Mouse (Mus musculus) stomach, embryonic 15.5 days (tissue): ENCODE results near the gene Uxs1. TPM values are rescaled to one million over a fixed set of nuclear protein-coding genes. Genes with fewer than 3 reads are reported as not detected.
A peak's percentile ranks its signal among the peaks of the same experiment; 100 is the strongest.

Experiments used
- ATAC-seq: fragments of 200-750 bp; cut with Nextera tagmentation; 2 replicates; pipeline ENCODE4 v1.8.0; 2017; ENCODE audit warnings: low read depth, moderate number of reproducible peaks, moderate TSS enrichment; ENCODE audit not compliant: insufficient read depth, low FRiP score
- H3K27ac ChIP-seq: fragments of 300-500 bp; sonication (generic); 2 replicates; pipeline ENCODE4 v1.5.1; 2015; ENCODE audit warnings: mild to moderate bottlenecking, inconsistent platforms
- H3K27me3 ChIP-seq: fragments of 300-500 bp; sonication (generic); replicated peaks from 2 replicates; pipeline ENCODE4 v1.6.1; 2015; ENCODE audit warnings: inconsistent platforms
- H3K36me3 ChIP-seq: fragments of 300-500 bp; sonication (generic); 2 replicates; pipeline ENCODE4 v1.6.1; 2015; ENCODE audit warnings: inconsistent platforms
- H3K4me1 ChIP-seq: fragments of 300-500 bp; sonication (generic); 2 replicates; pipeline ENCODE4 v1.6.1; 2015; ENCODE audit warnings: inconsistent platforms
- H3K4me2 ChIP-seq: fragments of 300-500 bp; sonication (generic); 2 replicates; pipeline ENCODE4 v1.6.1; 2015; ENCODE audit warnings: mild to moderate bottlenecking, inconsistent platforms
- H3K4me3 ChIP-seq: fragments of 300-500 bp; sonication (generic); replicated peaks from 2 replicates; pipeline ENCODE4 v1.5.1; 2015; ENCODE audit warnings: inconsistent platforms
- H3K9ac ChIP-seq: fragments of 300-500 bp; sonication (generic); 2 replicates; pipeline ENCODE4 v1.6.1; 2015; ENCODE audit warnings: inconsistent platforms
- H3K9me3 ChIP-seq: fragments of 300-500 bp; sonication (generic); 2 replicates; pipeline ENCODE4 v1.6.1; 2016; ENCODE audit warnings: inconsistent platforms
- WGBS: fragments of 180-500 bp; shearing (Covaris S2); methylation state at CpG from one replicate; pipeline ENCODE4 v1.1.7; 2015; 5-methylcytosine and 5-hydroxymethylcytosine counted together
- polyA plus RNA-seq: library from polyadenylated mRNA; unstranded; fragments of >200 nt; fragmentation: Nextera tagmentation; extraction: Ambion mirVana; gene quantifications from 2 replicates; pipeline ENCODE4 v1.2.1, GENCODE M21; 2015

The Uxs1 gene
- polyA plus RNA-seq, 1 experiment from 2014 or later = 22.3 TPM

GRCm38 (mm10) chr1:43827002-43827762, 418 bp downstream of the Uxs1 start:
- Histone ChIP-seq H3K36me3 (no peaks in the 10 kb centered on the region), H3K9ac (peak overlapping the region; percentile 81), H3K27ac (peak overlapping the region; percentile 92), H3K27me3 (no peaks in the 10 kb centered on the region), H3K4me3 (peak overlapping the region; percentile 90), H3K4me2 (peak overlapping the region; percentile 92), H3K9me3 (no peaks in the 10 kb centered on the region), H3K4me1 (0 out of 2 replicates have a peak, but pooled peaks cover 7% of the 10 kb centered on the region)
- peak; percentile 61 for ATAC-seq
- WGBS = under 1% methylated on average over 68 of the region's 68 CpGs

DNA sequence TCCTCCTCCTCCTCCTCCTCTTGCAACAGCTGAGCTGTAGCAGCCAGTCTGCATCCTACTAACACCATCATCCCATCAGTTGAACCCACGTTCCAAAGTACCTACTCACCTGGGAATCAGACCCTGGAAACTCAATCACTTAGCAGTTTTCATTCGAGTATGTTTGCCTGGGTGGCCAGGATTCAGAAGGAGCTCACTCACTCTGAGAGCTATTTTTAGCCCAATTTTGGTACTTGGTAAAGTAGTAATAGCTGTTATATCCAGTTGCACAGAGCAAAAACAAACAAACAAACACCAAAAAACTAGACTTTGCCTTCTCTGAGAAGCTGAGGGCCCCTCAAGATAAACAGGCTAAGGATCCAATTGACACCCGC, 985 bp downstream of the Uxs1 start:
- peak overlapping the region; percentile 92; the same call in 1 of the 2 replicates for H3K27ac ChIP-seq
- H3K9me3 ChIP-seq = no peaks in the 10 kb centered on the region
- H3K4me1 ChIP-seq = 0 out of 2 replicates have a peak, but pooled peaks cover 7% of the 10 kb centered on the region
- no peak for ATAC-seq
- H3K36me3 ChIP-seq = no peaks in the 10 kb centered on the region
- H3K9ac ChIP-seq = peak overlapping the region; percentile 81
- no peaks in the 10 kb centered on the region for H3K27me3 ChIP-seq
- 2% methylated on average over 3 of the region's 3 CpGs for WGBS
- peak overlapping the region; percentile 90 for H3K4me3 ChIP-seq
- peak overlapping the region; percentile 92 for H3K4me2 ChIP-seq

- Histone ChIP-seq H3K4me3 (no peak overlapping the region), H3K27me3 (no peaks in the 10 kb centered on the region), H3K9ac (no peak overlapping the region), H3K36me3 (no peaks in the 10 kb centered on the region), H3K27ac (no peak overlapping the region), H3K4me1 (0 out of 2 replicates have a peak, but pooled peaks cover 10% of the 10 kb centered on the region), H3K9me3 (no peaks in the 10 kb centered on the region), H3K4me2 (no peak overlapping the region)
- ATAC-seq = no peak
- whole genome bisulfite sequencing = 94% methylated on average over 1 of the region's 1 CpGs
Measured at GRCm38 (mm10) chr1:43823406-43823805, 4.2 kb downstream of the Uxs1 start.

DNA sequence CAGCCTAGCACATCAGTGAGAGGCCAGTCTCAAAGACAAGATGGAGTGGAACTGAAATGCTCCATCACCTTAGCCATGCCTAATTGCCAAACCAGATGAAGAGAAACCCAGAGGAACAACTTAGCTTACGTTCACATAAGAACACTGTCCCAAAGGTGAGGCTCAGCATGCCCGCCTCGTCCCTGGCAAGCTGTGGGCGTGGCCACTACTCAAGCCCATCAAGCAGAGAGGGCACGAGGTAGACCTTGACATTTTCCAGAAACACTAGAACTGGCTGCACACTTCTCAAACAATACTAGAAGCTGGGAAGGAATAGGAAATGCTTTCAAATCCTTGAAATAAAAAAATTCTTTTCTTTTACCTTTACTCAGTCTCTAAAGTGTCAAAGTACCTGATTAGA, 5.0 kb downstream of the Uxs1 start:
- no peak for ATAC-seq
- Histone ChIP-seq H3K9me3 (no peaks in the 10 kb centered on the region), H3K27me3 (no peaks in the 10 kb centered on the region), H3K27ac (no peak overlapping the region), H3K36me3 (no peaks in the 10 kb centered on the region), H3K4me2 (no peak overlapping the region), H3K4me3 (no peak overlapping the region), H3K4me1 (0 out of 2 replicates have a peak, but pooled peaks cover 10% of the 10 kb centered on the region), H3K9ac (no peak overlapping the region)
- 63% methylated on average over 5 of the region's 5 CpGs for WGBS

DNA sequence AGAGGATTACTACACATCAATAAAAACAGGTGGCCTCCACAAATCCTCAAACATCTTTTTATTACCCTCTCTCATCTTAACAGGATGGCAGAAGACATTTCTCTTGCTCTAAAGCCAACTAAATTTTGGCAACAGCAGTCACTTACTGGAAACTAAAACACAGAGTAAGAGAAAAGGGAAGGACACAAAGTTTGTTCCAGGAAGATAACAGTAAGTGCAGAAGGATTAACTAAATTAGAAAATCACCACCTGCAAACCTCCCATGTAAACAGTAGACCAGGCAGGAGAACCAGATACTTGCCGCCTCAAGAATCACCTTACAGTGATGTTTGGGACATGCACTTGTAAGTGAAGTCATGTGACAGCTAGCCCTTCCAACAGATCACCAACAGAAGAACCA, 5.8 kb downstream of the Uxs1 start:
- Histone ChIP-seq H3K4me3 (no peak overlapping the region), H3K4me1 (0 out of 2 replicates have a peak, but pooled peaks cover 10% of the 10 kb centered on the region), H3K27me3 (no peaks in the 10 kb centered on the region), H3K4me2 (no peak overlapping the region), H3K9ac (no peak overlapping the region), H3K27ac (no peak overlapping the region), H3K9me3 (no peaks in the 10 kb centered on the region), H3K36me3 (no peaks in the 10 kb centered on the region)
- 85% methylated on average over 1 of the region's 1 CpGs for WGBS
- no peak for ATAC-seq

DNA sequence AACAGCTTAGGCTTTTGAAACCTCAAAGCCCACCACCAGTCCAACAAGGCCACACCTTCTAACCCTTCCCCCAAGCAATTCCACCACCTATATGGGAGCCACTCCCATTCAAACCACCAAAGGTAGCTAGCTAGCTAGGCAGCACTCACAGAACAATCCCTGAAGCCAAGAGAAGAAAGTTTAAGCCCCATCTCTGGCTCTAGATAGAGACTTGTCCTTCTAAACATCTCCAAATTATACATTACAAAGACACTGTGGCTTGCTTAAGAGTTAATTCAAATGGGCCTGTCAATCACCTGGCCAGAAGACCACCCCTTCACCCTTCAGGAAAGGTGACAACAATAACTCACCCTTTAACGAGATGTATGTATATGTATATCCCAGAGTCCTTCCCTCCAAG, 7.0 kb downstream of the Uxs1 start:
- no peaks in the 10 kb centered on the region for H3K36me3 ChIP-seq
- no peaks in the 10 kb centered on the region for H3K27me3 ChIP-seq
- H3K4me2 ChIP-seq = no peak overlapping the region
- 51% methylated on average over 1 of the region's 1 CpGs for WGBS
- no peak overlapping the region for H3K9ac ChIP-seq
- no peak for ATAC-seq
- no peak overlapping the region for H3K4me3 ChIP-seq
- H3K27ac ChIP-seq = no peak overlapping the region
- no peaks in the 10 kb centered on the region for H3K9me3 ChIP-seq
- H3K4me1 ChIP-seq = 0 out of 2 replicates have a peak, but pooled peaks cover 7% of the 10 kb centered on the region

GRCm38 (mm10) chr1:43819091-43819490, 8.5 kb downstream of the Uxs1 start:
- H3K4me3 ChIP-seq = no peak overlapping the region
- H3K27ac ChIP-seq = no peak overlapping the region
- 0 out of 2 replicates have a peak, but pooled peaks cover 3% of the 10 kb centered on the region for H3K4me1 ChIP-seq
- ATAC-seq = no peak
- no peak overlapping the region for H3K4me2 ChIP-seq
- WGBS = 58% methylated on average over 2 of the region's 2 CpGs
- H3K27me3 ChIP-seq = no peaks in the 10 kb centered on the region
- no peaks in the 10 kb centered on the region for H3K36me3 ChIP-seq
- H3K9ac ChIP-seq = no peak overlapping the region
- H3K9me3 ChIP-seq = no peaks in the 10 kb centered on the region

DNA sequence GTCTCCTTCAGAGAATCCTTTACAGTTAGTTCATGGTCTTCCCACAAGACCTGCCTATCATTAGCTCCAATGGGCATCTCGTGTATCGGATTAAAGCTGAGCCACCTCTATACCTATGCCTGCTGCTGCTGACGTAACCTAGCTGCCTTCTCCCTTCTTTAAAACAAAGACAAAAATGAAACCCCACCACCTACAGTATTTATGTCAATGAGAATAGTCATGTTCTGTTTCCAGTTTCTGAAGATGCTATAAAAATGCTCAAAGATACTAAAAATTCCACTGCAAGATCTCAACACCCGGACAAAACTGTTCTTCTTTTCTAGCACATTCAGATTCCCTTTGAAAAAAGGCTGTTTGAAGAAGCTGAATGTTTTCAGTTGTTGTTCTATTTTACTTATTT, 9.2 kb downstream of the Uxs1 start:
- H3K9me3 ChIP-seq = no peaks in the 10 kb centered on the region
- no peaks in the 10 kb centered on the region for H3K27me3 ChIP-seq
- no peaks in the 10 kb centered on the region for H3K36me3 ChIP-seq
- no peak overlapping the region for H3K4me2 ChIP-seq
- H3K4me3 ChIP-seq = no peak overlapping the region
- WGBS = 89% methylated on average over 4 of the region's 4 CpGs
- no peak for ATAC-seq
- 0 out of 2 replicates have a peak, but pooled peaks cover 3% of the 10 kb centered on the region for H3K4me1 ChIP-seq
- H3K9ac ChIP-seq = no peak overlapping the region
- H3K27ac ChIP-seq = no peak overlapping the region

GRCm38 (mm10) chr1:43811764-43812163, 15.8 kb downstream of the Uxs1 start:
- Histone ChIP-seq H3K27me3 (no peaks in the 10 kb centered on the region), H3K4me3 (no peak overlapping the region), H3K27ac (no peak overlapping the region), H3K4me2 (no peak overlapping the region), H3K4me1 (no peaks in the 10 kb centered on the region), H3K9ac (no peak overlapping the region), H3K36me3 (no peaks in the 10 kb centered on the region), H3K9me3 (no peaks in the 10 kb centered on the region)
- ATAC-seq = no peak
- WGBS = 86% methylated on average over 1 of the region's 1 CpGs

DNA sequence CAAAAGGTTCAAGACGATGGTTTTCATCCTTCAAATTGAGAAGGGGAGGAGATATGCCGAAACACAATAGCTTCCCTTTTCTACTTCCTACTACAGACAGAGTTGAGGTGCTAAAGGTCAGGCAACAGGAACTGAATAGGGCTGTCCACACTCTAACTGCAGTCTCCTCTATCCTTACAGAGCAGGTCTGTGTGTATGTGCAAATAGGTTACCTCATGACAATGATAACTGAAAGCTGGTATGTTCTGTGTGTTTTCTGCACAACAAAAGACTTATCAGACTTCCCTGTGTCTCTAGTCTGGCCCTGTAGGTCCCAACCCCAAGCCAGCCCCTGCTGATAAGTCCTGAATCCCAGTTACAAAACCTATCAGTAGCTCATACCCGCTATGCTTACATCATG, 16.5 kb downstream of the Uxs1 start:
- WGBS = 68% methylated on average over 3 of the region's 3 CpGs
- Histone ChIP-seq H3K9ac (no peak overlapping the region), H3K4me3 (no peak overlapping the region), H3K9me3 (no peaks in the 10 kb centered on the region), H3K4me2 (no peak overlapping the region), H3K27me3 (no peaks in the 10 kb centered on the region), H3K4me1 (no peaks in the 10 kb centered on the region), H3K36me3 (no peaks in the 10 kb centered on the region), H3K27ac (no peak overlapping the region)
- peak; percentile 43; the same call in 1 of the 2 replicates for ATAC-seq

DNA sequence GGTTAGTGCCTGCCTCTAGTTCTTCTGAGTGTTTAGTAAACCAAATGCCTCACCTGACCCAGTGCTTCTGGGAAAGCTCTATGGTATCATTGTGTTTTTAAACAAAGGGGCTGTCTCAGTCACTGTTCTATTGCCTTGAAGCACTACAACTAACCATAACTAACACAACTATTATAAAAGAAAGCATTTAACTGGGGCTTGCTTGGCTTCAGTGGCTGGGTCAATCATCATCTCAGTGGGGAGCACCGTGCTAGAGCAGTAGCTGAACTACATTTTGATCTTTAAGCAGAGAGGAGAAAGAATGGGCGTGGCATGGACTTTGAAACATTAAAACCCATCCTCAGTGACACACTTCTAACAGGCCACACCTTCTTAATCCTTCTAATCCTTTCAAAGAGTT, 18.2 kb downstream of the Uxs1 start:
- Histone ChIP-seq H3K27ac (no peak overlapping the region), H3K36me3 (no peaks in the 10 kb centered on the region), H3K9ac (no peak overlapping the region), H3K9me3 (no peaks in the 10 kb centered on the region), H3K4me2 (no peak overlapping the region), H3K27me3 (no peaks in the 10 kb centered on the region), H3K4me3 (no peak overlapping the region), H3K4me1 (no peaks in the 10 kb centered on the region)
- WGBS = 85% methylated on average over 2 of the region's 2 CpGs
- no peak for ATAC-seq

GRCm38 (mm10) chr1:43803906-43804474, 23.6 kb downstream of the Uxs1 start:
- no peak for ATAC-seq
- Histone ChIP-seq H3K27ac (no peak overlapping the region), H3K4me3 (no peak overlapping the region)

More at GRCm38 (mm10) chr1:43803906-43804474, 23.6 kb downstream of the Uxs1 start:
- 76% methylated on average over 1 of the region's 1 CpGs for WGBS
- no peaks in the 10 kb centered on the region; the same call in 1 of the 2 replicates for H3K36me3 ChIP-seq
- H3K27me3 ChIP-seq = no peaks in the 10 kb centered on the region
- no peak overlapping the region for H3K9ac ChIP-seq
- H3K9me3 ChIP-seq = no peaks in the 10 kb centered on the region
- no peak overlapping the region for H3K4me2 ChIP-seq
- no peaks in the 10 kb centered on the region for H3K4me1 ChIP-seq
